Mouse (Mus musculus) embryonic facial prominence, embryonic 13.5 days (tissue): ENCODE measurements around the gene Vamp8. TPM values are rescaled to one million over a fixed set of nuclear protein-coding genes. Genes with fewer than 3 reads are reported as not detected.

Experiments
- ATAC-seq: fragments of 200-750 bp; cut with Nextera tagmentation; 2 replicates; pipeline ENCODE4 v1.8.0; 2017; ENCODE audit warnings: low read depth; ENCODE audit not compliant: insufficient number of reproducible peaks, insufficient read depth, low FRiP score, low TSS enrichment
- H3K27ac ChIP-seq: fragments of 300-500 bp; sonication (generic); 2 replicates; pipeline ENCODE4 v1.5.1; 2015; ENCODE audit warnings: moderate library complexity, mild to moderate bottlenecking, inconsistent platforms
- H3K27me3 ChIP-seq: fragments of 300-500 bp; sonication (generic); 2 replicates; pipeline ENCODE4 v1.6.1; 2015; ENCODE audit warnings: mild to moderate bottlenecking, inconsistent platforms
- H3K36me3 ChIP-seq: fragments of 300-500 bp; sonication (generic); 2 replicates; pipeline ENCODE4 v1.6.1; 2015; ENCODE audit warnings: mild to moderate bottlenecking, inconsistent platforms
- H3K4me1 ChIP-seq: fragments of 300-500 bp; sonication (generic); 2 replicates; pipeline ENCODE4 v1.6.1; 2015; ENCODE audit warnings: inconsistent platforms
- H3K4me2 ChIP-seq: fragments of 300-500 bp; sonication (generic); 2 replicates; pipeline ENCODE4 v1.6.1; 2015; ENCODE audit warnings: moderate library complexity, mild to moderate bottlenecking, inconsistent platforms
- H3K4me3 ChIP-seq: fragments of 300-500 bp; sonication (generic); 2 replicates; pipeline ENCODE4 v1.5.1; 2015; ENCODE audit warnings: mild to moderate bottlenecking, inconsistent platforms
- H3K9ac ChIP-seq: fragments of 300-500 bp; sonication (generic); 2 replicates; pipeline ENCODE4 v1.6.1; 2015; ENCODE audit warnings: mild to moderate bottlenecking, inconsistent platforms
- H3K9me3 ChIP-seq: fragments of 300-500 bp; sonication (generic); 2 replicates; pipeline ENCODE4 v1.6.1; 2016; ENCODE audit warnings: inconsistent platforms
- WGBS: fragments of 180-500 bp; shearing (Covaris S2); methylation state at CpG from one replicate; pipeline ENCODE4 v1.1.7; 2015; ENCODE audit warnings: mixed read lengths; 5-methylcytosine and 5-hydroxymethylcytosine counted together
- polyA plus RNA-seq: library from polyadenylated mRNA; unstranded; fragments of >200 nt; fragmentation: Nextera tagmentation; extraction: Ambion mirVana; gene quantifications from 2 replicates; pipeline ENCODE4 v1.2.1, GENCODE M21; 2015

Vamp8 gene
- polyA plus RNA-seq, 1 experiment from 2014 or later = 135 TPM

DNA sequence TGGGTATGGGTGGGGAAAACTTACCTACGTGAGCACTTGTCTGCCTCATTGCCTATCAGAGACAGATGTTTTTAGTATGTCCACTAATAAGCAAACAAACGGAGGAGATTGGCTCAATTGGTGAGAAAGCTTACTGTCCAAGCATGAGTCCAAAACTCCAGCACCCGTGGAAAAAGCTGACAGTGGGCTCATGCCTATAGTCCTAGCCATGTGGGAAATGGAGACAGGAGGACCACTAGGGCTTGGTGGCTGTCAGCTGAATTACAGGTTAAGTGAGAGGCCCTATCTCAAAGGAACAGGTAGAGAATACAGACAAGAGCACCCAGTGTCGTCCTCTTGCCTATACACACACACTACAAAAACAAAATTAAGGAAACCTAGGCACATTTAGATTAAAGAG lies 44.2 kb downstream of the Vamp8 start:
- H3K4me1 ChIP-seq = peaks cover 32% of the 10 kb centered on the region

DNA sequence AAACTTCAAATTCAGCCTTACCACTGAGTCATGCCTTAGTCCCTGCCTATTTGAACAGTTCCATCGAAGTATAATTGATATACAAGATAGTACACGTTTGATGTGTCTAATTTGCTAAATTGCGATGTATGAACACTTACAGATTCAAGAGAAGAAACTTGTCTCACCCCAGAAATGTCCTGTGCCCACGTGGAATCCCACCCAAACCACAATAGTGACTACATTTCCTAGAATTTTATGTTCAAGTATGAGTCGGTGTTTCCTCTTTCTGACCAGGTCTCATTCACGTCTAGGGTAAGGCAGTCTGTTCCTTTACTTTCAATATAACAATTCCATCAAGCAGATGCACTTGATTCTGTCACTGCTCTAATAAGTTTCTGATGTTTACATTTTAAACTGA lies 44.9 kb downstream of the Vamp8 start:
- peaks cover 38% of the 10 kb centered on the region for H3K4me1 ChIP-seq
- no peak overlapping the region for H3K27ac ChIP-seq
- H3K9ac ChIP-seq = no peak overlapping the region
- H3K4me3 ChIP-seq = peak overlapping the region; percentile 80
- H3K9me3 ChIP-seq = no peaks in the 10 kb centered on the region
- H3K27me3 ChIP-seq = no peaks in the 10 kb centered on the region
- no peak for ATAC-seq
- peaks cover 28% of the 10 kb centered on the region for H3K36me3 ChIP-seq
- WGBS = 53% methylated on average over 6 of the region's 6 CpGs
- H3K4me2 ChIP-seq = peak overlapping the region; percentile 74

More for the DNA sequence above, 44.2 kb downstream of the Vamp8 start:
- Histone ChIP-seq H3K36me3 (peaks cover 32% of the 10 kb centered on the region), H3K4me3 (no peak overlapping the region; the same call in 1 of the 2 replicates), H3K27ac (no peak overlapping the region), H3K27me3 (no peaks in the 10 kb centered on the region), H3K9me3 (no peaks in the 10 kb centered on the region), H3K4me2 (peak overlapping the region; percentile 80), H3K9ac (no peak overlapping the region)
- no peak for ATAC-seq
- 75% methylated on average over 4 of the region's 4 CpGs for WGBS

DNA sequence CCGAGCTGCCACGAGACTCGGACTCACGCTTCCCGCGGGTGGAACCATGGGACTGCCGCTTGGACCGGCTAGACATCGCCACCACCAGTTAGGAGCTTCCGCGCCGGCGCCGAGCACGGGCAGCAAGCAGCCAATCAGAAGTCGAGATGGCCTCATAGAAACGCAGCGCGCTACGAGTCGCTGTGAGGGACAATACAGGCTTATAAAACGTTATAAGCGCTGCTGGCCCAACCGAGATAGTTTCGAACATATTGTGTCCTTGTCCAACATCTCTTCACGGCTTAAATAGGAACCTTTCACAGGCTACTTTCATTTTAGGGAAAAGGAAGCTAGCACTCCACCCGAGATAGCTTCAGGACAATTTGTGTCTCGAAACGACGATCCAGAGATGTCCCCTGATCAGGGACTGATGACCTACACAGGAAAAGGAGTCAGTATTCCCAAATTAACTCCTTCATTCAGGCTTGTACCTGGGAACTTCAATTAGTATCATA lies 45.4 kb downstream of the Vamp8 start, which contains the start of gene Usp39:
Usp39 (minus strand) TSS at position 111 of the 494 bp plus-strand sequence.
- peak within 1 kb of the TSS; percentile 64 for H3K27ac ChIP-seq
- WGBS = under 1% methylated on average over 30 of the region's 30 CpGs
- H3K27me3 ChIP-seq = no peaks in the 10 kb centered on the region
- peak within 1 kb of the TSS; percentile 92 for H3K9ac ChIP-seq
- H3K4me2 ChIP-seq = peak within 1 kb of the TSS; percentile 74
- ATAC-seq = peak; percentile 73
- peaks cover 41% of the 10 kb centered on the region for H3K4me1 ChIP-seq
- H3K4me3 ChIP-seq = peak within 1 kb of the TSS; percentile 80
- no peaks in the 10 kb centered on the region for H3K9me3 ChIP-seq
- peaks cover 23% of the 10 kb centered on the region for H3K36me3 ChIP-seq

DNA sequence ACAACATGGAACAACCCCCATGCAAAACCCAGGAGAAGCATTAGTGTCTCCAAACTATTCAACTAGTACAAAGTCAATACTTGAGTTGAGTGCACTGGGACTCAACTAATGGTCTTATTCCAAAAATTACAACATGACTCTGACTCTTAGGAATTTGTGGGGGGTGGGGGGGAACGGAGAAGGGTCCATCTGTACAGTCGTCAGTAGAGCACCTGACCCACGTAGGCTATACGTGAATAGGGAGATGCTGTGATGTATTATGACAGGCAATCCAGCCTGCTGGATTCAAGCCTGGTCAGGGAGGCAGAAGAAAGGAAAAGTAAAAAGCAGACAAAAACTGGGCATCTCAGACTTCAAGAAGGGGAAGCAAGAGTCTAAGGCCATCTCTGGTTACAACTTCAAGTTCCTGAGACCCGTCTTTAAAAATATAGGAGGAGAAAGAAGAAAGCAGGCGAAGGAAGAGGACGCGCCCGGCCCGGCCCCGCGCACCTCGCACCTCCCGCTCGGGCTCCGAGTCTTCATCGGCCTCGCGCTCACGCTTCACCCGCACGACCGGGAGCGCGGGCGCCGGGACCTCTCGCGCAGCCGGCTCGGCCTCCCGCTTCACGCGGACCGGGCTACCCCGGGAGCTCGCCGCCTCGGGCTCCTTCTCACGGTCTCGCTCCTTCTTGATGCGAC lies 46.0 kb downstream of the Vamp8 start:
- Histone ChIP-seq H3K4me1 (peaks cover 41% of the 10 kb centered on the region), H3K27me3 (no peaks in the 10 kb centered on the region), H3K27ac (peak overlapping the region; percentile 64), H3K36me3 (peaks cover 18% of the 10 kb centered on the region), H3K9ac (peak overlapping the region; percentile 92), H3K4me2 (peak overlapping the region; percentile 74), H3K4me3 (peak overlapping the region; percentile 80), H3K9me3 (no peaks in the 10 kb centered on the region)
- ATAC-seq = no peak; the same call in 1 of the 2 replicates
- under 1% methylated on average over 42 of the region's 42 CpGs for WGBS

DNA sequence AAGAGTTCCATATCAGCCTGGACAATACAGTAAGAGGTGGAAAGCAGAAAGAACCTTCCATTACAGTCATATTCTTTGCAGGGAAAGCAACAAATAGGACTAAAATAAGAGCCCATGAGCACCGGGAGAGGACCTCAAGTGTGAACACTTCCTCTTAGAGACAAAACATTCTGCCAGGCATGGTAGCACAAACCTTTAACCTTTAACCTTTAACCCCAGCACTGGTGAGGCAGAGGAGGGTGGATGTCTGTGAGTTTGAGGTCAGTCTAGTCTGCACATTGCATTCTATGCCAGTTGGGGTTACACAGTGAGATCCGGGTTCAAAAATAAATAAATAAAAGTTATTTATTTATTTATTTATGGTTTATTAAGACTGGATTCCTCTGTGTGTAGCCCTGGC lies 50.0 kb downstream of the Vamp8 start:
- Histone ChIP-seq H3K27me3 (no peaks in the 10 kb centered on the region), H3K36me3 (peaks cover 41% of the 10 kb centered on the region), H3K4me3 (no peak overlapping the region), H3K27ac (no peak overlapping the region), H3K9me3 (no peaks in the 10 kb centered on the region), H3K9ac (no peak overlapping the region), H3K4me2 (no peak overlapping the region), H3K4me1 (peaks cover 21% of the 10 kb centered on the region)
- WGBS = 59% methylated on average over 2 of the region's 2 CpGs
- ATAC-seq = no peak

Other genes with a start within 250 kb of the Vamp8 start
- gene Atoh8, start 155.1 kb downstream of the Vamp8 start, polyA plus RNA-seq = 17.6 and 19.8 TPM in 2 replicates
- 0.18 TPM in 1 of 2 replicates, not detected in the other for gene Sftpb, start 86.1 kb downstream of the Vamp8 start, polyA plus RNA-seq
- 52.6 and 54.1 TPM in 2 replicates for gene Usp39, start 45.5 kb downstream of the Vamp8 start, polyA plus RNA-seq
- gene 0610030E20Rik, start 43.4 kb downstream of the Vamp8 start, polyA plus RNA-seq = 36.6 and 36.7 TPM in 2 replicates
- 10.8 and 11.1 TPM in 2 replicates for gene Tmem150a, start 35.3 kb downstream of the Vamp8 start, polyA plus RNA-seq
- 94.5 and 110 TPM in 2 replicates for gene Rnf181, start 23.7 kb downstream of the Vamp8 start, polyA plus RNA-seq
- gene Vamp5, start 10.2 kb downstream of the Vamp8 start, polyA plus RNA-seq = 19.7 and 20.6 TPM in 2 replicates
- gene Ggcx, start 23.6 kb upstream of the Vamp8 start, polyA plus RNA-seq = 39.1 and 41.5 TPM in 2 replicates
- 361 and 377 TPM in 2 replicates for gene Mat2a, start 48.9 kb upstream of the Vamp8 start, polyA plus RNA-seq
- gene Sh2d6, start 131.0 kb upstream of the Vamp8 start, polyA plus RNA-seq = 0.31 TPM in 1 of 2 replicates, not detected in the other
- 58.2 and 64.3 TPM in 2 replicates for gene Capg, start 153.7 kb upstream of the Vamp8 start, polyA plus RNA-seq
- gene Elmod3, start 207.7 kb upstream of the Vamp8 start, polyA plus RNA-seq = 16.1 and 17.5 TPM in 2 replicates
- gene Retsat, start 207.8 kb upstream of the Vamp8 start, polyA plus RNA-seq = 12.6 and 14.1 TPM in 2 replicates
- gene Tgoln1, start 226.3 kb upstream of the Vamp8 start, polyA plus RNA-seq = 21.9 and 24.5 TPM in 2 replicates